Mouse (Mus musculus): Measurements from ENCODE around the gene Ndufa6.
"Not testable (repeated sequence)": the region's sequence is repeated elsewhere in the genome, so short reads cannot be mapped to it uniquely, and the experiment has no call there.

Gene Ndufa6

DNA sequence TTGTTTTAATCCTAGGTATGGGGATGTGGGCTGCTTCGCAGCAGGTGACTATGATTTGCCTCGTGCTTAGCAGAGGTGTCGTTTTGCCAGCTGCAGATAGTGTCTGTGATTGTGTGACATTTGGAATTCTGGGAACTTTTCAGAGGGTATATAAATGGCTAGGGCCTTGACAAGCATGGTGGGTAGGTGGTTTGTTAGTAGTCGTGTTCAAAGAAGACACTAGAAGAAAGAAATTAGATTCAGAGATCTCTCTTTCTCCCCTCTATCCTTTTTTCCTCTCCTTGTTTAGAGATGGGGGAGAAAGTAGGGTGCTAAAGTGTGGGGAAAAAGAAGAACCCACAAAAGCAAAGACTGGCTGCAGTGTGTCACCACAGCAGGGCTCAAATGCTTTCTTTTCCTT lies 14.0 kb upstream of the Ndufa6 start:
- no peak for DNase-seq (ENCODE audit: low spot score in 2 of 2)

DNA sequence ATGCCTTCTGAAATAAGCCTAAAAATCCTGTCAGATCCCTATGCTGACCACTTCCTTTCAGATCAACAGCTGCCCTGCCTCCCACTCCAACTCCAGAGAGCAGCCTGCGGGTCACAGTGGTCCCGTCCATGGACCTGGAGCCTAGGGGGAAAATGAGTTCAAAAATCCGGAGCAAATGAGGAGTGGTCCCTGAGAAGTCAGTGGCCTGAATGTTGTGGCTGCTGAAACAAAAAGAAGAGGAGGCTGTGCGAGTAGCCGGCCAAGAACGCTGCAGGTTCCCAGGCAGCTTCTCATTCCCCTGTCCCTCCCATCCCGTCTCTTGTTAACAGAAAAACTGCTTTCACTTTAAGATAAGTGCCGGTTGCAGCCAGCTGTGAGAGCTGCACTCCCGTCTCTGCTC lies 10.4 kb upstream of the Ndufa6 start:
- not testable (repeated sequence) for DNase-seq (ENCODE audit: low spot score in 2 of 2)

DNA sequence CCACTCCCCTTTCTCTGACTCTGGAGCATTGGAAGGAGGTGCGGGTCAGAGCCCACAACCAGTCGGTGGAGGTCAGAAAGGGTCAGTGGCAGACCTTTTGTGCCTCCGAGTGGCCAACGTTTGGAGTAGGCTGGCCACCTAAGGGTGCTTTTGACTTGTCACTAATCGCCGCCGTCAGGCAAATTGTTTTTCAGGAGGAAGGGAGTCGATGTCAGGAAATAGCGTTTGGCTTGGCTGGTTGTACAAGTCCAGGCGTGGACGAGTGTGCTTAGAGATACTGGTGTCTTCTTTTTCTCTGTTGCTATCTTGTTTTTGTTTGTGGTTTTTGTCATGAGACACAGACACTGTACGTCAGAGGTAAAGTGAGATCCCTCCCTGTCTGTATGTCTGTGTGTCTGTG lies 9.7 kb upstream of the Ndufa6 start:
- not testable (repeated sequence) for DNase-seq (ENCODE audit: low spot score in 2 of 2)

DNA sequence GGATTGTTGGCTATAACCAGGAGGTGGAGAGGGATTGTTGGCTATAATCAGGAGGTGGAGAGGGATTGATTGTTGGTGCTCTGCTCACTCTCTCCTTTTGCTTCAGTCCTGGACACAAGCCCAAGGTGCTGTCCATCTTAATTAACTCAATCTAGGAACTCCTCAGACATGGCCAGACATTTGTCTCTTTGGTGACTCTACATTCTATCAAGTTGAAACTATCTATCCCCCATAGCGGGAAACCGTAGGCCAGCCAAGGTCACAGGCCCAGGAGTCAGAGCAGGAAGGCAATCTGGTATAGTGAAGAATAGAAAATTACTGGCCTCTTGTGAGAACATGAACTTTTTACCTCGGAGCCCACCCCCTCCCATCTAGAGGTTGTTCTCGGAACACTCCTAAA lies 8.1 kb upstream of the Ndufa6 start:
- DNase-seq (ENCODE audit: low spot score in 2 of 2) = no peak

DNA sequence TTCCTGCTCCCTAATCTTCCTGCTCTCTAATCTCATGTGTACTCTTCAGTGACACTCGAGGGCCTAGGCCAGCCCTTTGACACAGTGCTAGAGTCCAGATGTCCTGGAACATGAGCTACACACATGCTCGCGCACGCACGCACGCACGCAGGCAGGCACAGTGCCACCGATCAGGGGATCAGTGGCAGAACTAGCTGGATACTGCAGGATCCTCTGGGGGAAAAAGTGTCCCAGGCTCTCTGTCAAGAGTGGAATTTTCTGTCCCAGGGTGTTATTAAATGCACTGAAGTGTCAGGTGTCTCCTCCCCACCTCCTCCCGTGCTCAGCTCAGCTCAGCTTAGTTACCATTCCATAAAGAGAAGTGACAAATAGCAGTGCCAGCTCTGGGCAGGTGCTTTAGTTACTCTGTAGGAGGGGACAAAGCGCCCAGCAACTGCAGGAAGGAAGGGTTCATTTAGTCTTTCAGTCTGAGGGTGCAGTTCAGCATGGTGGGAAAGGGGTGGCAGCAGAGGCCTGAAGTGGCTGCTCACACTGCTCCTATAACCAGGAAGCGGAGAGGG lies 7.4 kb upstream of the Ndufa6 start:
- DNase-seq (ENCODE audit: low spot score in 2 of 2) = no peak

DNA sequence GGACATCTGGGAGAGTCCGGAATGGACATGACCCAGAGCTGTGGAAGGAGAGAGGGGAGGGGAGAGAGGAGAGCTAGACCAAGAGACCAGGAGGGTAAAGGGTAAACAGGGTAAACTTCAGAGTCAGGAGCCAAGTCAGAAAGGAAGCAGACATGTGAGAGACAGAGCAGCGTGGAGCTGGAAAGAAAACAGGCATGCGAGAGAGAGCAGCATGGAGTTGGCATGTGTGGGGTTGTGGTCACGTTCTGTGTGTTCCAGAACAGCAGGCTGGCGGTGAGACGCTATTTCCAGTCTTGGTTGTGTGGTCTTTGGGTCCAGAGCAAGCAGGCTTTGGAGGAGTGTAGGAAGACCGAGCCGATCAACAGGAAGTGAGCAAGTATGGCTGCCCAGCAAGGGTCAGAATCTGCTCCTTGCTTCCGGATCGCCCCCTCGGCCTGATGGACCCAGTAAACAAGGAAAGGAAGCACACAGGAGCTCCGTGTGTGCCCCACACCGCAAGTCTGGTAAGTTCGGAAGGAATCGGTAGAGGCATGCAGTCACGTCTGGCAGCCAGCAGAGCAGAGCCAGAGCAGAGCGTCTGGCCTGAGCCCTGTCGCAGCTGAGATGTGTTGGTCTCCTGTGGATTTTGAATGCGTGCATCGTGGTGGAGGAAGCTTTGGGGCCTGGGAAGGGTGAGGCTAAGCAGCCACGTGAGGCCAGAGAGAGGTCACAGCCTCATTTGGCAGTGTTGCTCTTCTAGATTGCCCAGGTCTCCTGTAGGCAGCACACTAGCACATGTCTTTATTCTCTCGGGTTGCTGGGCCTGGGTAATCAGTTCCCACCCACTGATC lies 4.5 kb upstream of the Ndufa6 start:
- no peak for DNase-seq (ENCODE audit: low spot score in 2 of 2)

DNA sequence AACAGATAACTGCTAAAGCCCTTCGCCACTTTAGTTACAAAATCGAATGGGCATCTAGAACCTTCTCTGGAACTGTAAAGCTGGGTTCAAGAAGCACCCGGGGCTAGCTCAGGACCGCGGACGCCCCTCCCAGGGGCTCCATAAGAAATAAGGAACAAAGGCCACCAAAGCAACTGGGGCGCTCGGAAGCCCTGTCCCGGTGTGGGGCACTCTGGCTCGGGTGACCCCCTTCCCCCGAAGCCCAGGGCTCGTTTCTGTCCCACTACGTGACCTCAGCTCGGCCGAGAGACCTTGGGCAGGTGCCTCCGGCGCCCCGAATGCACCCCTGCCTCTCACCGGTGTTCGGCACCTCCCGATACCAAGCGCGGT lies 393 bp downstream of the Ndufa6 start:
- no peak for DNase-seq (ENCODE audit: low spot score in 2 of 2)

DNA sequence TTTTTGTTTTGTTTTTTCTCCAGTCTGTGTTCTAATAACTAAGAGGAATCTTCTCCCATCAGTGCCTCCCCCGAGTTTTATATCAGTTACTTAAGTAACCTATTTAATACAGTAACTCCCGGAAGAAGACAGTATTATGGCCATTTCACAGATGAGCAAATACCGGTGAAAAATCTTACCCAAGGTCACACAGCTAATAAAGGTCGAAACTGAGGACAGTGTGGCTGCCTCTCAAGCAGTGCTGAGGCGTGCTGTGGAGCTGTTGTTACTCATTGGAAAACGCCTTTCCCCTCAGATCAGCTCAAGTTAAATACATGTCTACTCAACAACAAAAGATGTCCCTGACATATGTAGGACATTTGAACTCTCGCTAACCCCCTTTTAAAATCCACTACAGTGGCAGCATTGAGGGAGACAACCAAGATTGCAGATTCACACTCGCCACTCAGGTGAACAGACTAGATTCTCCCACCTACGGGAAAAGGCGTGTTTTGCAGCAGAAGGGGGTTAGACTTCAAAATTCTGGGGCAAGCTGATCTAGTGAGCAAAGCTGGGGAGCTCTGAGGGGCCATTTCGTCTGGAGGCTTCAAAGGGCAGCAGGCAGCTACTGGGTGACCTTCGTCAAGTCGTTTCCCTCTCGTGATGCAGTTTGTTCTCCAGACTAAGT lies 911 bp downstream of the Ndufa6 start:
- DNase-seq (ENCODE audit: low spot score in 2 of 2) = no peak

DNA sequence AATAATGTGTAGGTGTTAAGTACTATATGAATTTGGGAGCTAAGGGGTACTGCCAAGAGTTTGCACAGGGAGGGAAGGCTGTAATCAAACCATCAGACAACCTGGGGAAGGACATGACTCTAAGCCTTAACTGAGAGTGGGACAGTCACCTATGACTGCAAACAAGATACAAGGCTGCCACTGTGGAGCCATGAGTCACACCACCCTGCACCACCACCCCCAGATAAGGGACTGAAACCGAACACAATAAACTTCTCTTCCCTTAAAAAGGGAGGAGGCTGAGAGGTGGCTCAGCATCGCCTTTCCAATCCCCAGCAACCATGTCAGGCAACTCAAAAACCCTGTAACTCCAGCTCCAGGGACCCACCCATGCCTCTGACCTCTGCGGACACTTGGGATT lies 2.6 kb downstream of the Ndufa6 start:
- DNase-seq (ENCODE audit: low spot score in 2 of 2) = no peak

DNA sequence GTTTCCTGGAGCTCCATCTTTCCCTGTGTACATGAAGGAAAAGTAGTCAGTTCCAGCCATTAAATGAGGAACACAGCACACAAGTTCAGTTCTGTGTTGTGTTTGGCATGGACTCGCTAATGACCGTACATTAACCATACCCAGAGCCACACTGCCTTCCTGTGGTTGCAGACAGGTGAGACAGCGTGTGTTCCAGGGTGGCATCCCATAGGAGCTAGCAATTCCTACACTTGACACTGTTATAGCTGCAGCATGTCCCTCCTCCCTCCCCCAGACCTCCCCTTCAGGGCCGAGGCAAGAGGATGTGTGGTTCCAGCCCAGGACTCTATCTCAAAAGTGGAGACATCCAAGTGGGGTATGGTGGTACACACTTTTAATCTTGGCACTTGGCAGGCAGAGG lies 3.8 kb downstream of the Ndufa6 start:
- DNase-seq (ENCODE audit: low spot score in 2 of 2) = no peak

DNA sequence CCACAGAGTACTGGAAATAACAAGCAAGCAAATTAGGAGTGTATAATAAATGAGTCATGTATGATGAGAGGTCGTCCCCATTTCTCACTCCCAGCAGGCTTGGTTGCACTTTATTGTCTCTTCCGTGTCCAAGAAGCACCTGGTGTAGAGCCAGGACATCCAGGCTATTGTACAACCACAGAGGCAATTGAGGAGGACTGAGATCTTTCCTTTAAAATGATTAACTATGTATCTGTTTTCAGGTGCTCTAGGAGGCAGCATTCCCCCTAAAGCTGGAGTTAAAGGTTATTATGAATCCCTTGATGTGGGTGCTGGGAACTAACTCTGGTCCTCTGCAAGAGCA lies 5.2 kb downstream of the Ndufa6 start:
- DNase-seq (ENCODE audit: low spot score in 2 of 2) = no peak

DNA sequence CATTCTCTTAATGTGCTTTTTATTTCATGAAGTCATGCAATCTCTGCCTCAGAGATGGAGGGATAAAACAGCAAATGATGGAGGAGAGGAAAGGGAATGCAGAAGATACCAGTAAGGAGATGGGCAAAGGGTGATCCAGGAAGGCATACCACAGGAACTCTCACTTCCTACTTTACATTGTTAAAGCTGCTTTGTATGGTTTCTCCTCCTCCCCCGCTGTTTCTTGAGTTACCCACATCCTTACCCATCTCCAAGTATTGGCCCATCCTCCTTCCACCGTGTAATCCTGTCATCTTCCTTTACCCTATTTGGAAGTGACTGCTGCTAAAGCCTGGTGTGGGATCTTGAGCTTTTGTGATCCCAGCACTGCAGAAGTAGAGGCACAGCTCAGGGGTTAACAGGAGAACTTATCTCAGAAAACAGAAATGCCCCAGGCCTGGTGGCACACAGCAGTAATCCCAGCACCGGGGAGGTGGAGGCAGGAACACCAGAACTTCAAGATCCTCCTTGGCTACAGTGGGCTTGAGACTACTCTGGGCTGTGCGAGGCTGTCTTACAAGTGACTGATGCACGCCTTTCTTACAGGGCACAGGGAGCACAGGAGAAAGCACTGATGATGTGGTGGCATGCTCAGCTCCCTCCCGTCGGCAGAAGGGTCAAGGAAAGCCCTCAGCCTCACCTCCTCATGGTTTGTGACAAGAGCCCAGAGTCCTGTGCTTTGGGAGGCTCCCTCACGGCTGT lies 5.7 kb downstream of the Ndufa6 start:
- no peak for DNase-seq (ENCODE audit: low spot score in 2 of 2)

DNA sequence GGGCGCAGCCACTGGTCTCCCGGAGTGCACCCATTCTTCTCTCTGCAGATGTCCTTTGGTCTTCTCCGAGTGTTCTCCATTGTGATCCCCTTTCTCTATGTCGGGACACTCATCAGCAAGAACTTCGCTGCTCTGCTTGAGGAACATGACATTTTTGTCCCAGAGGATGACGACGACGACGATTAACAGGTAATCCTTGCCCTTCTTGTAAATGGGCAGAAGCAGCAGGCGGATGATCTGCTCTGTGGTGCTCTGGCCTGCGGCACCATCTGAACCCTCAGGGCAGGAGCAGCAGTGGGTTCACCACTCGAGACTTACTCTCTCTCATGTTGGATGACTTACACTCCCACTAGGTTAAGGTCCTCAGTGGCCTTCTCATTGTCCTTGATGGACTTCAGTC lies 6.3 kb downstream of the Ndufa6 start:
- no peak for DNase-seq (ENCODE audit: low spot score in 2 of 2)

DNA sequence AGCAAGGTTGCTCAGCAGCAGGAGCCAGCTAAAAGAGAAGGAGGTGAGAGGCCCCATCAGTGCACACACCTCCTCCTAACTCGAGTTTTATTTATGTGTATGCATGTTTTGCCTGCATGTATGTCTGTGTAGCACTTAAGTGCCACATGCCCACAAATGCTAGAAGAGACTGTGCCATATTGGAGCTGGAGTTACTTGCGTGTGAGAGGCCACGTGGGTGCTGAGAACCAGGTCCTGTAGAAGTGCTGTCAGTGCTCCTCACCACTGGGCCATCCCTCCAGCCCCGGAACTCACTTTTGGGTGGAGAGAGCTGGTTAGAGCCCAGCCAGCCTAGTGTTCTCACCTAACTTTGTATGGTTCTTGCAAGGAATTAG lies 6.8 kb downstream of the Ndufa6 start:
- no peak for DNase-seq (ENCODE audit: low spot score in 2 of 2)

DNA sequence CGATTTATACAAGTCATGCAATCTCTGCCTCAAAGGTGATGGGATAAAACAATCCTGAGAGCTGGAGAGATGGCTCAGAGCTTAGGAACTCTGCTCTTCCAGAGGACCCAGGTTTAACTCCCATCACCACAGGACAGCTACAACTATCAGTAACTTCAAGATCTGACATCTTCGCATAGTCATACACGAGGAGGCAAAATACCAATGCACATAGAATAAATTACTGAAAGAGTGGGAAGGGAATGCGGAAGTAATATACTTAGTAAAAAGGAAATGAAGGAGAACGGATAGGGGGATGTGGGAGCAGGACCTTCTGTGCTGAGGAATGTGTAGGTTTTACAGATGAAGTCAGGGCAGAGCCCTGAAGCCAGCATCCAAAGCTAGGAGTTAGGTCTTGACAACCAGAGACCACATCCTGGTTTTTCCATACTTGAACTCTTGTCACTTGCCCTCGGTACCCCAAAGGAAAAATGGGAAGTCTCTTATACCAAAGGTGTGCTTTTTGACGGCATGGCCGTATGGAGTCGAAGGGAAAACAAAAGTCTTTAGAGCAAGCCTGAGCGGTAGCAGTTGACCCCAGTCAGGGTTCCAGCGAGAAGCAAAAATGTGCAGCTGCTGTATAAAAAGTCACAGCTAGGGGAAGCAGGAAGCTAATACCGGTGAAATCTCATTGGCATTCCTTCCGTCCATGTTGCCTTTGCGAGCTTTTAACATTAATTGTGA lies 7.4 kb downstream of the Ndufa6 start:
- DNase-seq (ENCODE audit: low spot score in 2 of 2) = no peak

DNA sequence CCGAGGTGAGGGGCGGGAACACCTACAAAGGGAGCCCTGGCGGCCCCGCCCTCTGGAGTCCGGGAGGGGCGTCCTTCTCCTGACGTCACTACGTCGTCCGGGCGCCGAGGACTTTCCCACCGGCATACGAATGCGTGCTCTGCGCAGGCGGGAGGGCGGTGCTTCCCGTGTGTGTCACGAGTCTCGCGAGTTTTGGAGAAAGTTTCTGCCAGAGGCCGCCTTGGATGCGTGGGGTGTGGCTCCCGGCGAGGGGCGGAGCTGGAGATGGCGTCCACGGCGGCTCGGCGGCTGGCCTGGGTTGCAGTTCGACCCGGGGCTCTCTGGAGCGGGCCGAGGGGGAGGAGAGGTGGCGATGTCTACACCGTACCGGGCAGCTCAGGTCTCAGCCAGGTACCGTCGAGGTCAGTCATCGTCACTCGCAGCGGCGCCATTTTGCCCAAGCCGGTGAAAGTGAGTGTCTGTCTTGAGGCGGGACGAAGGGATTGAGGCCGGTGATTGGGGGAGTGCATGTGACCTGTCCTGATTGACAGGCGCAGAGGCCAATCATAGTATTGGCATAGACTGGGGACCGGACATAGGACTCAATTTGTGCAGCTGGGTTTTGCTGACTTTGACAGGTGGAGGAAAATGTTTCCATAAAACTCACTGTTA lies 8.2 kb downstream of the Ndufa6 start:
- DNase-seq (ENCODE audit: low spot score in 2 of 2) = peak; percentile 98 to 99

DNA sequence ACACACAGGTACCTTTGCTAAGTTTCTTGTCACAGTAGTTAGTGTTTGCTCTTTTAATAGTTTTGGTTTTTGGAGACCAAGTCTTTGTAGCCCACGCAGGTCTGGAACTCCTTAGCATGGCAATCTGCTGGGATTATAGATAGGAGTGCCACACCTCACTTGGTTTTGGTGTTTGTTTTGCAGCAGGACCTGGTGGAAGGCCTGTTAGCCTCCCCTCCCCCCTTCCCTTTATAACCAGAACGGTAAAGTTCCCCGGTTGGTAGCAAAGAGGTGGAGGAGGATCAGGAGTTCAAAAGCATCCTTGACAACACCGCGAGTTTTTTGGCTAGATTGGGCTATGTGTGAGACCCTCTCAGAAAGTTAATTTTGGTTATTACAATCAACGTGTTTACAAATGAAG lies 9.2 kb downstream of the Ndufa6 start:
- no peak for DNase-seq (ENCODE audit: low spot score in 2 of 2)

DNA sequence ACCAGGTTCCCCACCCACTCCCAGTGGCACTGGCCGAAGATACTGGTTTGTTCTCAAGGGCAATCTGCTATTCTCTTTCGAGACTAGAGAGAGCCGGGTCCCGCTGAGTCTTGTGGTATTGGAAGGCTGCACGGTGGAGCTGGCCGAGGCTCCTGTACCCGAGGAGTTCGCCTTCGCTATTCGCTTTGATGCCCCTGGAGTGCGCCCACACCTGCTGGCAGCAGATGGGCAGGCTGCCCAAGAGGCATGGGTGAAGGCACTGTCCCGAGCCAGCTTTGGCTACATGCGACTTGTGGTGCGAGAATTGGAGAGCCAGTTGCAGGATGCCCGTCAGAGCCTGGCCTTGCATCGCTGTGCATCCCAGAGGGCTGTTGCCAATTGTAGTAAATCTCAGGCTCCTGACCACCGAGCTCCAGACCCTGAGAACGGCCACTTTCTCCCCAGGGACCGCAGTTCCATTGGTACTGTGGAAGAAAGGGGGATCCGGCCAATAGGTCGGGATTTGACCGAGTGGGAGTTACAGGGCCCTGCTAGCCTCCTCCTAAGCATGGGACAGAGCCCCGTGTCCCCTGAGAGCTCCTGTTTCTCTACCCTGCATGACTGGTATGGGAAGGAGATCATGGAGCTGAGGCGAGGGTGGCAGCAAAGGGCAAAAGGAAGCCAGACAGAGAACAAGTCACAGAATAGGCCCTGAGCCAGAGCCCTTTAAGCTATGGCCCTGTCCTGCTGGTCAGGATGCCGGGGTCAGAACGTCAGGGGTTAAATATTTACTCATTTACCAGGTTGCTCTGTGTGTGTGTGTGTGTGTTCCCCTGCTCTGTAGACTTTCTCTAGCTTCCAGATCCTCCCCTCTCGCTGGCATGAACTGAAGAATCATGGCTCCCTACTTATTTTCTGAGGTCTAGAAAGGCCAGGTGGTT lies 10.5 kb downstream of the Ndufa6 start:
- no peak for DNase-seq (ENCODE audit: low spot score in 2 of 2)

DNA sequence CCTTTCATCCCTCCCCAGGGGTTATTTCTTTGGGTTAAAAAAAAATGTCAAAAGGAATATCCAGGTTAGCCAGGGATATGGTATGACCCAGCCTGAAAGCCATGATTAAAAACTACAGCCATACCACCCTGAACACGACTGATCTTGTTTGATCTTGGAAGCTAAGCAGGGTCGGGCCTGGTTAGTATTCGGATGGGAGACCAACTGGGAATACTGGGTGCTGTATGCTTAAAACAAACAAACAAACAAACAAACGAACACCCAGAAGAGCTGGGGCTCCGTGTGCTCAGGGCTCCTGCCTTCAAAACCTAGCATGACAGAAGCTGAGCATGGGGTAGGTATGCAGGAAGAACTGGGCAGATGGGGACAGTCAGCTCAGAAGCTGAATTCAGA lies 11.6 kb downstream of the Ndufa6 start:
- no peak for DNase-seq (ENCODE audit: low spot score in 2 of 2)

Data from spleen, postnatal 36 days (tissue).